Mouse (Mus musculus): ENCODE data around the gene Lsp1.

The Lsp1 gene

DNA sequence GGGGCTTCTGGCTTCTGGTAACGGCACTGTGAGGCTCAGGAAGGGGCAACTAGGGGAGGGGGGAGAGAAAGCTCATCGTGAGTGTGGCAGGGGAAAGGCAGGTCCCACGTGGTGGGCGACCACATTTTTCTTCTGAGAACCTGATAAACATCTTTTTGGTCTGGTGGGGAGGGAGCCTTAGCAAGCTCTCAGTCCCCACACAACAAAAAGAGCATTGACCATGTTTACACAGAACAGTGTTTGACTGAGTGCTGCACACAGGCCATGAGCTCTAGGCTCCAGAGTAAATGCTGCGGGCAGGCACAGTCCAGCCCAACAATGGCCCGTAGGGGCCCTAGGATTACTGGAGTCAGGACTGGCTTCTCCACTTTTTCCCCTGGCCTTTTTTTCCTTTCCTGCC is 78.2 kb downstream of the Lsp1 start:
- no peak for DNase-seq (ENCODE audit: low spot score in 2 of 2)

DNA sequence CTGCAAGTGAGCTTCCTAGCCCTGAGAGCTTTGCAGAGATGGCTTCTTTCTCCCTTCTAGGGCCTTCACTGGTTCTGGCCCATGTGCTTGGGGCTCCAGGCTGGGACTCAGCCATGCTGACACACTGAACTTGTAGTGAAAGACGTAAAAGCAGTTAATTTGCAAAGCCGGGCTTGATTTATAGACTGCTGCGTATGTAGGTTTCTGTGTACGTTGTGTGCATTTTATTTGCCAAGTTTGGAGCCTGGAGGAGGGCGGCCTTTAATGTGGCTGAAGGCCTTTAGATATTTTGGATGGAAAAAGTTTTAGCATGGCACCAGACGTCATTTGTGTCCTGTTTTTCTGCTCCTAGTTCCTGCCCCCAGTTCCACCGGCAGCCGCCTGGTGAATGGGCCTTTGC is 79.2 kb downstream of the Lsp1 start:
- no peak for DNase-seq (ENCODE audit: low spot score in 2 of 2)

- no peak for DNase-seq (ENCODE audit: low spot score in 2 of 2)
These were observed 82.2 kb downstream of the Lsp1 start for GRCm38 (mm10) chr7:142542771-142543303.

All from thymus, postnatal 10 days (tissue).